Mouse (Mus musculus): ENCODE data around the gene Lrr1. TPM values are rescaled to one million over a fixed set of nuclear protein-coding genes. Genes with fewer than 3 reads are reported as not detected.

Lrr1 gene
- polyA plus RNA-seq, 1 experiment from 2014 or later = 28.2 TPM

- Histone ChIP-seq H3K27ac (ENCODE audit: low read length) (no peak overlapping the region), H3K4me2 (ENCODE audit: low read depth, low read length) (no peak overlapping the region), H3K36me3 (ENCODE audit: control insufficient read depth, insufficient read depth, low read length) (no peaks in the 10 kb centered on the region), H3K4me1 (replicated peaks; ENCODE audit: control insufficient read depth, insufficient read depth, low read length) (no peaks in the 10 kb centered on the region; the same call in 1 of the 2 replicates), H3K4me3 (ENCODE audit: low read length) (no peak overlapping the region), H3K9me3 (ENCODE audit: control insufficient read depth, low read length) (no peaks in the 10 kb centered on the region), H3K27me3 (ENCODE audit: control insufficient read depth, insufficient read depth, low read depth, low read length) (no peaks in the 10 kb centered on the region), H3K9ac (ENCODE audit: low read length) (no peak overlapping the region)
- ATAC-seq (ENCODE audit: low read depth) = no peak
- 10% methylated on average over 10 of the region's 10 CpGs for WGBS
Observed at GRCm38 (mm10) chr12:69131981-69132380, 36.6 kb upstream of the Lrr1 start.

GRCm38 (mm10) chr12:69139201-69139600 lies 29.4 kb upstream of the Lrr1 start:
- Histone ChIP-seq H3K4me1 (replicated peaks; ENCODE audit: control insufficient read depth, insufficient read depth, low read length) (no peaks in the 10 kb centered on the region), H3K4me2 (ENCODE audit: low read depth, low read length) (no peak overlapping the region), H3K36me3 (ENCODE audit: control insufficient read depth, insufficient read depth, low read length) (no peaks in the 10 kb centered on the region), H3K9me3 (ENCODE audit: control insufficient read depth, low read length) (no peaks in the 10 kb centered on the region), H3K27me3 (ENCODE audit: control insufficient read depth, insufficient read depth, low read depth, low read length) (no peaks in the 10 kb centered on the region), H3K9ac (ENCODE audit: low read length) (no peak overlapping the region), H3K4me3 (ENCODE audit: low read length) (no peak overlapping the region), H3K27ac (ENCODE audit: low read length) (no peak overlapping the region)
- WGBS = 88% methylated on average over 3 of the region's 3 CpGs
- no peak for ATAC-seq (ENCODE audit: low read depth)

- no peak for ATAC-seq (ENCODE audit: low read depth)
Observed at GRCm38 (mm10) chr12:69139841-69140240, 28.8 kb upstream of the Lrr1 start.

GRCm38 (mm10) chr12:69143460-69143859 lies 25.2 kb upstream of the Lrr1 start:
- no peaks in the 10 kb centered on the region for H3K36me3 ChIP-seq (ENCODE audit: control insufficient read depth, insufficient read depth, low read length)
- no peak overlapping the region for H3K27ac ChIP-seq (ENCODE audit: low read length)
- WGBS = 84% methylated on average over 6 of the region's 6 CpGs
- no peak overlapping the region for H3K4me2 ChIP-seq (ENCODE audit: low read depth, low read length)
- no peaks in the 10 kb centered on the region for H3K4me1 ChIP-seq (replicated peaks; ENCODE audit: control insufficient read depth, insufficient read depth, low read length)
- no peak overlapping the region for H3K9ac ChIP-seq (ENCODE audit: low read length)
- H3K9me3 ChIP-seq (ENCODE audit: control insufficient read depth, low read length) = no peaks in the 10 kb centered on the region
- H3K27me3 ChIP-seq (ENCODE audit: control insufficient read depth, insufficient read depth, low read depth, low read length) = no peaks in the 10 kb centered on the region
- ATAC-seq (ENCODE audit: low read depth) = no peak
- H3K4me3 ChIP-seq (ENCODE audit: low read length) = no peak overlapping the region

More at GRCm38 (mm10) chr12:69139841-69140240, 28.8 kb upstream of the Lrr1 start:
- no peak overlapping the region for H3K27ac ChIP-seq (ENCODE audit: low read length)
- WGBS = 82% methylated on average over 7 of the region's 7 CpGs
- H3K4me3 ChIP-seq (ENCODE audit: low read length) = no peak overlapping the region
- no peaks in the 10 kb centered on the region for H3K27me3 ChIP-seq (ENCODE audit: control insufficient read depth, insufficient read depth, low read depth, low read length)
- no peaks in the 10 kb centered on the region for H3K9me3 ChIP-seq (ENCODE audit: control insufficient read depth, low read length)
- no peaks in the 10 kb centered on the region for H3K4me1 ChIP-seq (replicated peaks; ENCODE audit: control insufficient read depth, insufficient read depth, low read length)
- no peak overlapping the region for H3K4me2 ChIP-seq (ENCODE audit: low read depth, low read length)
- no peaks in the 10 kb centered on the region for H3K36me3 ChIP-seq (ENCODE audit: control insufficient read depth, insufficient read depth, low read length)
- H3K9ac ChIP-seq (ENCODE audit: low read length) = no peak overlapping the region

- no peak overlapping the region for H3K4me2 ChIP-seq (ENCODE audit: low read depth, low read length)
- 88% methylated on average over 5 of the region's 5 CpGs for WGBS
- ATAC-seq (ENCODE audit: low read depth) = no peak
Observed at GRCm38 (mm10) chr12:69147166-69147735, 21.4 kb upstream of the Lrr1 start.

GRCm38 (mm10) chr12:69150049-69150448 lies 18.6 kb upstream of the Lrr1 start:
- H3K4me2 ChIP-seq (ENCODE audit: low read depth, low read length) = no peak overlapping the region
- no peaks in the 10 kb centered on the region for H3K27me3 ChIP-seq (ENCODE audit: control insufficient read depth, insufficient read depth, low read depth, low read length)
- no peak for ATAC-seq (ENCODE audit: low read depth)
- H3K27ac ChIP-seq (ENCODE audit: low read length) = no peak overlapping the region
- H3K36me3 ChIP-seq (ENCODE audit: control insufficient read depth, insufficient read depth, low read length) = no peaks in the 10 kb centered on the region
- H3K9ac ChIP-seq (ENCODE audit: low read length) = no peak overlapping the region
- H3K9me3 ChIP-seq (ENCODE audit: control insufficient read depth, low read length) = no peaks in the 10 kb centered on the region
- H3K4me3 ChIP-seq (ENCODE audit: low read length) = no peak overlapping the region
- 70% methylated on average over 13 of the region's 13 CpGs for WGBS
- H3K4me1 ChIP-seq (replicated peaks; ENCODE audit: control insufficient read depth, insufficient read depth, low read length) = no peaks in the 10 kb centered on the region

More at GRCm38 (mm10) chr12:69147166-69147735, 21.4 kb upstream of the Lrr1 start:
- Histone ChIP-seq H3K36me3 (ENCODE audit: control insufficient read depth, insufficient read depth, low read length) (no peaks in the 10 kb centered on the region), H3K9ac (ENCODE audit: low read length) (no peak overlapping the region), H3K4me1 (replicated peaks; ENCODE audit: control insufficient read depth, insufficient read depth, low read length) (no peaks in the 10 kb centered on the region), H3K27ac (ENCODE audit: low read length) (no peak overlapping the region), H3K4me3 (ENCODE audit: low read length) (no peak overlapping the region), H3K9me3 (ENCODE audit: control insufficient read depth, low read length) (no peaks in the 10 kb centered on the region), H3K27me3 (ENCODE audit: control insufficient read depth, insufficient read depth, low read depth, low read length) (no peaks in the 10 kb centered on the region)

GRCm38 (mm10) chr12:69155923-69156322 lies 12.7 kb upstream of the Lrr1 start:
- no peak overlapping the region for H3K4me3 ChIP-seq (ENCODE audit: low read length)
- H3K4me1 ChIP-seq (replicated peaks; ENCODE audit: control insufficient read depth, insufficient read depth, low read length) = 0 out of 2 replicates have a peak, but pooled peaks cover 2% of the 10 kb centered on the region
- H3K27ac ChIP-seq (ENCODE audit: low read length) = no peak overlapping the region
- ATAC-seq (ENCODE audit: low read depth) = no peak
- no peaks in the 10 kb centered on the region for H3K9me3 ChIP-seq (ENCODE audit: control insufficient read depth, low read length)
- peaks cover 16% of the 10 kb centered on the region for H3K36me3 ChIP-seq (ENCODE audit: control insufficient read depth, insufficient read depth, low read length)
- 64% methylated on average over 2 of the region's 2 CpGs for WGBS
- H3K4me2 ChIP-seq (ENCODE audit: low read depth, low read length) = no peak overlapping the region
- no peak overlapping the region for H3K9ac ChIP-seq (ENCODE audit: low read length)
- H3K27me3 ChIP-seq (ENCODE audit: control insufficient read depth, insufficient read depth, low read depth, low read length) = no peaks in the 10 kb centered on the region

GRCm38 (mm10) chr12:69156436-69156835 lies 12.2 kb upstream of the Lrr1 start:
- no peak overlapping the region for H3K9ac ChIP-seq (ENCODE audit: low read length)
- H3K9me3 ChIP-seq (ENCODE audit: control insufficient read depth, low read length) = no peaks in the 10 kb centered on the region
- no peak overlapping the region for H3K4me2 ChIP-seq (ENCODE audit: low read depth, low read length)
- H3K27me3 ChIP-seq (ENCODE audit: control insufficient read depth, insufficient read depth, low read depth, low read length) = no peaks in the 10 kb centered on the region
- no peak overlapping the region for H3K27ac ChIP-seq (ENCODE audit: low read length)
- H3K4me3 ChIP-seq (ENCODE audit: low read length) = no peak overlapping the region
- peaks cover 16% of the 10 kb centered on the region for H3K36me3 ChIP-seq (ENCODE audit: control insufficient read depth, insufficient read depth, low read length)
- H3K4me1 ChIP-seq (replicated peaks; ENCODE audit: control insufficient read depth, insufficient read depth, low read length) = 0 out of 2 replicates have a peak, but pooled peaks cover 2% of the 10 kb centered on the region
- ATAC-seq (ENCODE audit: low read depth) = no peak
- WGBS = 71% methylated on average over 4 of the region's 4 CpGs

GRCm38 (mm10) chr12:69157107-69157506 lies 11.5 kb upstream of the Lrr1 start:
- H3K27ac ChIP-seq (ENCODE audit: low read length) = no peak overlapping the region
- no peak overlapping the region for H3K4me2 ChIP-seq (ENCODE audit: low read depth, low read length)
- peaks cover 16% of the 10 kb centered on the region for H3K36me3 ChIP-seq (ENCODE audit: control insufficient read depth, insufficient read depth, low read length)
- ATAC-seq (ENCODE audit: low read depth) = no peak
- 96% methylated on average over 2 of the region's 2 CpGs for WGBS
- H3K9me3 ChIP-seq (ENCODE audit: control insufficient read depth, low read length) = no peaks in the 10 kb centered on the region
- no peak overlapping the region for H3K9ac ChIP-seq (ENCODE audit: low read length)
- 0 out of 2 replicates have a peak, but pooled peaks cover 2% of the 10 kb centered on the region for H3K4me1 ChIP-seq (replicated peaks; ENCODE audit: control insufficient read depth, insufficient read depth, low read length)
- no peak overlapping the region for H3K4me3 ChIP-seq (ENCODE audit: low read length)
- H3K27me3 ChIP-seq (ENCODE audit: control insufficient read depth, insufficient read depth, low read depth, low read length) = no peaks in the 10 kb centered on the region

Measured in lung, embryonic 16.5 days (tissue).